Mouse (Mus musculus): Measurements from ENCODE around the gene Fam53b. TPM values are rescaled to one million over a fixed set of nuclear protein-coding genes. Genes with fewer than 3 reads are reported as not detected.

Gene Fam53b
- polyA plus RNA-seq, 1 experiment from 2014 or later = 20.4 TPM

- Histone ChIP-seq H3K4me1 (replicated peaks; ENCODE audit: control insufficient read depth, insufficient read depth, low read length) (peaks cover 21% of the 10 kb centered on the region), H3K9ac (ENCODE audit: low read depth, low read length) (no peak overlapping the region), H3K4me3 (ENCODE audit: low read depth, low read length) (no peak overlapping the region), H3K4me2 (no peak overlapping the region), H3K9me3 (ENCODE audit: control insufficient read depth, low read length) (no peaks in the 10 kb centered on the region), H3K27ac (ENCODE audit: low read depth, low read length) (no peak overlapping the region), H3K27me3 (replicated peaks; ENCODE audit: control insufficient read depth, insufficient read depth, low read length) (no peaks in the 10 kb centered on the region), H3K36me3 (ENCODE audit: control insufficient read depth, insufficient read depth, low read length) (no peaks in the 10 kb centered on the region)
- ATAC-seq (replicated peaks; ENCODE audit: low FRiP score) = no peak
- no peak for DNase-seq (ENCODE audit: low spot score)
- WGBS = 84% methylated on average over 14 of the region's 14 CpGs
Measured at GRCm38 (mm10) chr7:132690716-132691472, 122.8 kb downstream of the Fam53b start.

- 54% methylated on average over 5 of the region's 5 CpGs for WGBS
- Histone ChIP-seq H3K4me2 (no peak overlapping the region), H3K4me1 (replicated peaks; ENCODE audit: control insufficient read depth, insufficient read depth, low read length) (peaks cover 22% of the 10 kb centered on the region), H3K9ac (ENCODE audit: low read depth, low read length) (no peak overlapping the region), H3K27ac (ENCODE audit: low read depth, low read length) (no peak overlapping the region), H3K4me3 (ENCODE audit: low read depth, low read length) (no peak overlapping the region), H3K27me3 (replicated peaks; ENCODE audit: control insufficient read depth, insufficient read depth, low read length) (no peaks in the 10 kb centered on the region), H3K36me3 (ENCODE audit: control insufficient read depth, insufficient read depth, low read length) (no peaks in the 10 kb centered on the region), H3K9me3 (ENCODE audit: control insufficient read depth, low read length) (no peaks in the 10 kb centered on the region)
- ATAC-seq (replicated peaks; ENCODE audit: low FRiP score) (no peak), DNase-seq (ENCODE audit: low spot score) (no peak)
Measured at GRCm38 (mm10) chr7:132689722-132690121, 124.0 kb downstream of the Fam53b start.

- WGBS = 75% methylated on average over 5 of the region's 5 CpGs
- Histone ChIP-seq H3K27me3 (replicated peaks; ENCODE audit: control insufficient read depth, insufficient read depth, low read length) (no peaks in the 10 kb centered on the region), H3K36me3 (ENCODE audit: control insufficient read depth, insufficient read depth, low read length) (no peaks in the 10 kb centered on the region), H3K27ac (ENCODE audit: low read depth, low read length) (no peak overlapping the region), H3K9ac (ENCODE audit: low read depth, low read length) (no peak overlapping the region), H3K9me3 (ENCODE audit: control insufficient read depth, low read length) (no peaks in the 10 kb centered on the region), H3K4me1 (replicated peaks; ENCODE audit: control insufficient read depth, insufficient read depth, low read length) (peaks cover 22% of the 10 kb centered on the region), H3K4me3 (ENCODE audit: low read depth, low read length) (no peak overlapping the region), H3K4me2 (no peak overlapping the region)
- DNase-seq (ENCODE audit: low spot score) (no peak), ATAC-seq (replicated peaks; ENCODE audit: low FRiP score) (no peak)
Measured at GRCm38 (mm10) chr7:132688721-132689120, 125.0 kb downstream of the Fam53b start.

GRCm38 (mm10) chr7:132687897-132688296, 125.8 kb downstream of the Fam53b start:
- H3K27me3 ChIP-seq (replicated peaks; ENCODE audit: control insufficient read depth, insufficient read depth, low read length) = no peaks in the 10 kb centered on the region
- no peak overlapping the region for H3K4me2 ChIP-seq
- ATAC-seq (replicated peaks; ENCODE audit: low FRiP score) (no peak), DNase-seq (ENCODE audit: low spot score) (no peak)
- H3K36me3 ChIP-seq (ENCODE audit: control insufficient read depth, insufficient read depth, low read length) = no peaks in the 10 kb centered on the region
- H3K9ac ChIP-seq (ENCODE audit: low read depth, low read length) = no peak overlapping the region; the same call in 1 of the 2 replicates
- WGBS = 40% methylated on average over 2 of the region's 2 CpGs
- H3K27ac ChIP-seq (ENCODE audit: low read depth, low read length) = no peak overlapping the region
- H3K9me3 ChIP-seq (ENCODE audit: control insufficient read depth, low read length) = no peaks in the 10 kb centered on the region
- H3K4me3 ChIP-seq (ENCODE audit: low read depth, low read length) = no peak overlapping the region
- peaks cover 22% of the 10 kb centered on the region for H3K4me1 ChIP-seq (replicated peaks; ENCODE audit: control insufficient read depth, insufficient read depth, low read length)

- H3K4me3 ChIP-seq (ENCODE audit: low read depth, low read length) = no peak overlapping the region
- H3K4me2 ChIP-seq = no peak overlapping the region
- no peak for DNase-seq (ENCODE audit: low spot score)
- H3K4me1 ChIP-seq (replicated peaks; ENCODE audit: control insufficient read depth, insufficient read depth, low read length) = peaks cover 22% of the 10 kb centered on the region
- 37% methylated on average over 3 of the region's 3 CpGs for WGBS
- no peaks in the 10 kb centered on the region for H3K36me3 ChIP-seq (ENCODE audit: control insufficient read depth, insufficient read depth, low read length)
- ATAC-seq (replicated peaks; ENCODE audit: low FRiP score) = peak; percentile 80
- no peaks in the 10 kb centered on the region for H3K9me3 ChIP-seq (ENCODE audit: control insufficient read depth, low read length)
- H3K9ac ChIP-seq (ENCODE audit: low read depth, low read length) = no peak overlapping the region
- H3K27ac ChIP-seq (ENCODE audit: low read depth, low read length) = no peak overlapping the region
- no peaks in the 10 kb centered on the region for H3K27me3 ChIP-seq (replicated peaks; ENCODE audit: control insufficient read depth, insufficient read depth, low read length)
Measured at GRCm38 (mm10) chr7:132686515-132686914, 127.2 kb downstream of the Fam53b start.

GRCm38 (mm10) chr7:132683923-132684322, 129.8 kb downstream of the Fam53b start:
- H3K9ac ChIP-seq (ENCODE audit: low read depth, low read length) = no peak overlapping the region
- no peaks in the 10 kb centered on the region for H3K36me3 ChIP-seq (ENCODE audit: control insufficient read depth, insufficient read depth, low read length)
- H3K4me1 ChIP-seq (replicated peaks; ENCODE audit: control insufficient read depth, insufficient read depth, low read length) = peaks cover 21% of the 10 kb centered on the region
- no peaks in the 10 kb centered on the region for H3K9me3 ChIP-seq (ENCODE audit: control insufficient read depth, low read length)
- ATAC-seq (replicated peaks; ENCODE audit: low FRiP score) (no peak), DNase-seq (ENCODE audit: low spot score) (no peak)
- H3K27ac ChIP-seq (ENCODE audit: low read depth, low read length) = no peak overlapping the region
- H3K4me2 ChIP-seq = no peak overlapping the region
- H3K27me3 ChIP-seq (replicated peaks; ENCODE audit: control insufficient read depth, insufficient read depth, low read length) = no peaks in the 10 kb centered on the region
- WGBS = 88% methylated on average over 4 of the region's 4 CpGs
- no peak overlapping the region for H3K4me3 ChIP-seq (ENCODE audit: low read depth, low read length)

GRCm38 (mm10) chr7:132682901-132683300, 130.8 kb downstream of the Fam53b start:
- H3K4me1 ChIP-seq (replicated peaks; ENCODE audit: control insufficient read depth, insufficient read depth, low read length) = peaks cover 19% of the 10 kb centered on the region
- DNase-seq (ENCODE audit: low spot score) (no peak), ATAC-seq (replicated peaks; ENCODE audit: low FRiP score) (no peak)
- no peaks in the 10 kb centered on the region for H3K36me3 ChIP-seq (ENCODE audit: control insufficient read depth, insufficient read depth, low read length)
- H3K27me3 ChIP-seq (replicated peaks; ENCODE audit: control insufficient read depth, insufficient read depth, low read length) = no peaks in the 10 kb centered on the region
- H3K9ac ChIP-seq (ENCODE audit: low read depth, low read length) = no peak overlapping the region
- H3K9me3 ChIP-seq (ENCODE audit: control insufficient read depth, low read length) = no peaks in the 10 kb centered on the region
- no peak overlapping the region for H3K4me3 ChIP-seq (ENCODE audit: low read depth, low read length)
- no peak overlapping the region for H3K27ac ChIP-seq (ENCODE audit: low read depth, low read length)
- WGBS = 86% methylated on average over 3 of the region's 3 CpGs
- H3K4me2 ChIP-seq = no peak overlapping the region

GRCm38 (mm10) chr7:132682336-132682735, 131.3 kb downstream of the Fam53b start:
- H3K4me2 ChIP-seq = no peak overlapping the region
- DNase-seq (ENCODE audit: low spot score) (no peak), ATAC-seq (replicated peaks; ENCODE audit: low FRiP score) (no peak)
- no peak overlapping the region for H3K4me3 ChIP-seq (ENCODE audit: low read depth, low read length)
- no peak overlapping the region for H3K9ac ChIP-seq (ENCODE audit: low read depth, low read length)
- H3K36me3 ChIP-seq (ENCODE audit: control insufficient read depth, insufficient read depth, low read length) = no peaks in the 10 kb centered on the region
- H3K27ac ChIP-seq (ENCODE audit: low read depth, low read length) = no peak overlapping the region
- WGBS = 84% methylated on average over 3 of the region's 3 CpGs
- H3K9me3 ChIP-seq (ENCODE audit: control insufficient read depth, low read length) = no peaks in the 10 kb centered on the region
- peaks cover 15% of the 10 kb centered on the region for H3K4me1 ChIP-seq (replicated peaks; ENCODE audit: control insufficient read depth, insufficient read depth, low read length)
- no peaks in the 10 kb centered on the region for H3K27me3 ChIP-seq (replicated peaks; ENCODE audit: control insufficient read depth, insufficient read depth, low read length)

- ATAC-seq (replicated peaks; ENCODE audit: low FRiP score) (no peak), DNase-seq (ENCODE audit: low spot score) (no peak)
- no peaks in the 10 kb centered on the region for H3K36me3 ChIP-seq (ENCODE audit: control insufficient read depth, insufficient read depth, low read length)
- no peak overlapping the region for H3K27ac ChIP-seq (ENCODE audit: low read depth, low read length)
- peaks cover 11% of the 10 kb centered on the region for H3K4me1 ChIP-seq (replicated peaks; ENCODE audit: control insufficient read depth, insufficient read depth, low read length)
- H3K9ac ChIP-seq (ENCODE audit: low read depth, low read length) = no peak overlapping the region
- H3K4me3 ChIP-seq (ENCODE audit: low read depth, low read length) = no peak overlapping the region
- H3K27me3 ChIP-seq (replicated peaks; ENCODE audit: control insufficient read depth, insufficient read depth, low read length) = no peaks in the 10 kb centered on the region
- H3K9me3 ChIP-seq (ENCODE audit: control insufficient read depth, low read length) = no peaks in the 10 kb centered on the region
- H3K4me2 ChIP-seq = no peak overlapping the region
- WGBS = 80% methylated on average over 1 of the region's 1 CpGs
Measured at GRCm38 (mm10) chr7:132681831-132682230, 131.9 kb downstream of the Fam53b start.

Data from liver, embryonic 11.5 days (tissue).